Mouse (Mus musculus) heart, postnatal 25 days (tissue): ENCODE results near the gene Clstn1. TPM values are rescaled to one million over a fixed set of nuclear protein-coding genes. Genes with fewer than 3 reads are reported as not detected.
A peak's percentile ranks its signal among the peaks of the same experiment; 100 is the strongest.

Experiments used
- DNase-seq: peaks from one replicate; pipeline ENCODE4 v3.0.0; 2022; ENCODE audit warnings: low spot score
- intact Hi-C: fragments of 180-260 bp; cut with DNase I; formaldehyde crosslinking; loops from one replicate; pipeline ENCODE4 v1.15.1; 2025
- total RNA-seq, 2 experiments: library from RNA; stranded (reverse); gene quantifications; 2 replicates each; pipeline ENCODE4 v1.2.3; 2021

Gene Clstn1
- total RNA-seq, 2 experiments from 2014 or later: 80.7 to 84.0 TPM

DNA sequence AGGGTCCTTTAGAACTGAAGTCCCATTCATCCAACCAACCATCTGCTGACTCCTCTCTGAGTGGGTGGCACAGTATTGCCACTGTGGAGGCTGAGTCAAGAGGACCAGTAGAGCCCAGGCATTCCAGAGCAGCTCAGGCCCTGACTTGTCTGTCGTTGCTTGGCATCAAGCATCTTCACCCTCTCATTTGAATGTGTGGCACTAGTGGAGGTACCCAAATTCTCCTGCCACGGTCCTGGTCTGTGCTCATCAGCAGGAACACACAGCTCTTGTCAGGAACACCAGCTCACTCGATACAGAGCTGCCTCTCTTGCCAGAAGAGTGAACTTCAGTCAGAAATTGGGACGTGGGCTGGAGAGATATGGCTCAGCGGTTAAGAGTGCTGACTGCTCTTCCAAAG is 37.4 kb downstream of the Clstn1 start:
- intact Hi-C loops: no loop called here
- DNase-seq: no peak

DNA sequence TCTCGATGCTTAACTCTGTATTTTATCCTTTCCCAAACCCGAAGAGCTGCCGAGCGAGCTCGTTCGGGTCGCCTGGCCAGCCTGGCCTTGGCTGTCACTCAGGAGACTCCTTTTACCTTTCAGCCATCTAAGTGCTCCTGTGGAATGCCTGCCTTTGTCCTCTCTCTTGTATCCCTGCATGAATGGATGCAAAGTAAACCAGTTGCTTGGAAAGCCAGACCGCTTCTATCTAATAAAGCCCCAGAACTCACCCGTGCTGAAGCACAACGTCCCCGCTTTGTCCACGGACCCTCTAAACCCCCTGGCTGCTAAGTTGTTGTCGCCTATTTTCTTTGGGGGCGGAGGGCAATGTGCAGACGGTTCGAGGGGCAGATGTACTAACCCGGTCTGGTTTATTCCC is 40.5 kb downstream of the Clstn1 start:
- intact Hi-C loops: no loop called here
- no peak for DNase-seq

DNA sequence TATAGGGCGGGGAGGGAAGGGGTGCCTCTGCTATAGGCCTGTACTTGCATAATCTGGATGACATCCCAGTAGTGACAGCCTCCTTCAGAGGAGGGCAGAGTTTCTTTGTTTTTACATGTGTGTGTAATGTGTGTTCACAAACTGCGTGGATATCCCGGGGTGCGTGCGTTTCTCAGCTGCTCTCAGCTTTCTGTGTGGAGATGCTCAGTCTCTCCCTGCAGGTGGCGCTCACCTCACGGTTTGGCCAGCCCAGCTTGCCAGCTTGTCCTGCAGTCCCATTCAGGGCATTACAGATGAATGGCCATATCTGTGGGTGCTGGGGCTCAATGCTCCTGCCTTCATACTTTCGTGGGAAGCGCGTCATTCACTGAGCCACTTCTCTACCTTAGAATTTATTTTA is 42.1 kb downstream of the Clstn1 start:
- no peak for DNase-seq
- intact Hi-C loops: no loop called here

DNA sequence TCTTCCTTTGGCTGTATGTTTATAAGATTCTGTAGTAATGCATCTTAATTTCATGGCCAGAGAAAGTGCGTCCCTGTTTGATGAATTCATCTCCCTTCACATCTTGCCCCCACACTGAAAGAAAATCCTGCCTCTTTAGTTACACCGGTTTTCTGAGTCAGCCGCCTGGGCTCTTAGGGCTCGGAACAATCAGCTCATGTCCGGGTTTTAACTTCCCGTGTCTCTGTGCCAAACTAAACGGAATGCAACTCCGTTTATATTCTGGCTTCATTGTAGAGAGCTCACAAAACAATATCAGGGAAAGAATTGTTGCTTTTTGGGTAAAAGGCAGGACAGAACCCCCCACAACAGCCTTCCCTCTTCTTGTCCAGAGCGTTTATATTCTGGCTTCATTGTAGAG is 42.5 kb downstream of the Clstn1 start:
- DNase-seq: no peak
- intact Hi-C loops: no loop called here

DNA sequence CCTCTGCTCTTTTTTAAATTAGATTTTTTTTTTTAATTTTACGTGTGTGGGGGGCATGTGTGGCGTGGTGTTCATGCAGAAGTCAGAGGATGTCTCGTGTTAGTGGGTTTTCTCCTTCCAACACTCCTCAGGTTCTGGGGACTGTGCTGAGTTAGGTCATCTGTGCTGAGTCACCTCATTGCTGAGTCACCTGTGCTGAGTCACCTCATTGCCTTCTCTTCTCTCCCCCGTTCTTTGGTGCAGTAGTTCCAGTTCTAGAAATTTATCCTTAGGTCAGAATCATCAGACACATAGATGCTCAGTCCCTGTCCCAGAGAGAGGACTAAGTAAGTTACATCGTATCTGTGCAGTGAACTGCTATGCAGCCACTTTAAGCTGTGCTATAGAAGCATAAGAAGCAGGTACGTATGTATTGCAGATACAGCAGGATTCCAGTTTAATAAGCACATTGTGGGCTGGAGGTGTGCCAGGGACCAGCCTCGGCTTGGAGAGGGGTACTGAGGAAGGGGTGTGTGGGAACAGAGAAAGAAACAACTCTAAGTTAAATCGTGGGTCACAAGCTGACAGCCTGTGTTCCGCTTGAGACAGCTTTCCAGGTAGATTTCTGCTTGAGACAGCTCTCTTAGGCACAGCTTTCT is 46.5 kb downstream of the Clstn1 start:
- intact Hi-C loops: no loop called here

DNA sequence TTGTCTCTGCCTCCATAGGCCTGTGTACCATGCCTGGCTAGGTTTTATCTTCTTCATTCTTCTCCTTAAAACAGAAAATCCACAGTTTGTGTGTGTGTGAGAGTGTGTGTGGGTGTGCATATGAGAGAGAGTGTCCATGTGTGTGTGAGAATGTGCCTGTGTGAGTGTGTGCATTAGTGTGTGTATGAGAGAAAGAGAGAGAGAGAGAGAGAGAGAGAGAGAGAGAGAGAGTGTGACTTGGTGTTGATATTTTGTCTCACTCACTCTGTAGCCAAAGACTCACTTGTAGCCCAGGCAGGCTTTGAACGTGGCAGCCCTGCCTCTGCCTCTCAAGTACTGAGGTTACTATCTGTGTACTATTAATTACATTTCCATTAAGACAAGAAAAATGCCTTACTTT is 47.9 kb downstream of the Clstn1 start:
- intact Hi-C loops: no loop called here
- no peak for DNase-seq

More for the DNA sequence above, 46.5 kb downstream of the Clstn1 start:
- DNase-seq: no peak

DNA sequence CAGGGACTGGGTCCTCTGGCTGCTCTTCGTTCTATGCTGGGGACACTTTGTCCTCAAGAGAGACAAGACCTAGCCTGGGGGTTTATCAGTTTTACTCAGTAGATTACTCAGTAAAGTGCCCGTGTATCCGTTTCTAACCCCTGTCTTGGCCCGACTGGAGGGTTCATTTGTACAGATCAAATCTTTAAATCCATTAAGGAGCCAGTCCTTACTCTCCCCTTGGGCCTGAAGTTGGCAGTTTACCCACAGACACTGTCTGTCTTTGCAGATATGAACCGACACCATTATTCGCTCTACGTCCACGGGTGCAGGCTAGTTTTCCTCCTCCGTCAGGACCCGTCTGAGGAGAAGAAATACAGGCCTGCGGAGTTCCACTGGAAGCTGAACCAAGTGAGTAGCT is 48.7 kb downstream of the Clstn1 start:
- intact Hi-C loops: no loop called here
- no peak for DNase-seq

DNA sequence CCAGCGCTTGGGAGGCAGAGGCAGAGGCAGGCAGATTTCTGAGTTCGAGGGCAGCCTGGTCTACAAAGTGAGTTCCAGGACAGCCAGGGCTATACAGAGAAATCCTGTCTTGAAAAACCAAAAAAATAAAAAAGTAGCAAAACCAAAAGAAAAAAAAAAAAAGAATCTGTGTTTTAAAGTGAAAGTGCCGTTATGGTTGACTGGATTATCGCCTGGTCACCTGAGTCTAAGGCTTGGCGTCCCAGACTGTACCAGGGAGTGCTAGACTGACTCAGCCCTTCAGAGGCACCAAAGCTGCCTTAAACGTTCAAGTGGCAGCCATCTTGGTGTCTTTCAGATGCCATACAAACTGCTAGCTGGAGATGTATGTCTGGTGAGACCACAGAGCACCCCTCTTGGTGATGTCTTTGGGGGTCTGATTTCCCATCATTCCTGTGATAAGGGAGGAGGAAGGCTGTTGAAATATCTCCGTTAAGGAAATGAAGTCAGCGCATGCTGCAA is 49.7 kb downstream of the Clstn1 start:
- no peak for DNase-seq
- intact Hi-C loops: no loop called here

DNA sequence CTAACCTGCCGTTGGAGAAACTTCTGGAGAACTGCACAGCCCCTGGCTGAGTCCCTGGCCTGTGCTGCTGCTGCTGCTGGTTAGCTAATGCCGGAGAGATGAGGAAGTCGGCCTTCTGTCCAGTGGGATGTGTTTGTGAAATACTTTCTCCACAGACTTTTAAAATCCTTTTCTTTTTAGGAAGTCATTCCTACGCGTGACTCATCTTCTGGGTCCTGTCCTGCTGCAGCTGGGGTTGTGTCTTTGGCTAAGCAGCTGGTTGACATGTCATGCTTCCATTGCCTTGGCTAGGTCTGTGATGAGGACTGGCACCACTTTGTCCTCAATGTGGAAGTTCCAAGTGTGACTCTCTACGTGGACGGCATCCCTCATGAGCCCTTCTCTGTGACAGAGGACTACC is 51.7 kb downstream of the Clstn1 start:
- DNase-seq: peak; percentile 35
- intact Hi-C loops: no loop called here

DNA sequence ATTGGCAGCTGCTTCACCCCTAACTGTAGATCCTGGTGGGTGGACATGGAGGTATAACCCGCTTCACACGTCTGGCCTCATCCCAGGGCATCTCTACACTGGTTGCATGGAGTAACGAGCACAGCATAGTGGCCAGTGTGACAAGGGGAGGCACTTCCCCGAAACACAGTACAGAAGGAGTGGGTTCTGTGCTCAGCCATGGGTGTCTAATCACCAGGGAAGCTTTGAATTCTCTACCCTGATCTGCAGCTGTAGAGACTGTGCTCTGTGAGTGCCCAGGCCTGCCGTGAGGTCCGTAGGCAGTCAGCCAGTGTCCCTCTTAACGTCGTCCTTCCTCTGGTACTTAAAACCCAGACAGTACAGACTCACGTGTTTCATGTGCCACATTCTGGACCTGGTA is 54.6 kb downstream of the Clstn1 start:
- no peak for DNase-seq
- intact Hi-C loops: no loop called here

DNA sequence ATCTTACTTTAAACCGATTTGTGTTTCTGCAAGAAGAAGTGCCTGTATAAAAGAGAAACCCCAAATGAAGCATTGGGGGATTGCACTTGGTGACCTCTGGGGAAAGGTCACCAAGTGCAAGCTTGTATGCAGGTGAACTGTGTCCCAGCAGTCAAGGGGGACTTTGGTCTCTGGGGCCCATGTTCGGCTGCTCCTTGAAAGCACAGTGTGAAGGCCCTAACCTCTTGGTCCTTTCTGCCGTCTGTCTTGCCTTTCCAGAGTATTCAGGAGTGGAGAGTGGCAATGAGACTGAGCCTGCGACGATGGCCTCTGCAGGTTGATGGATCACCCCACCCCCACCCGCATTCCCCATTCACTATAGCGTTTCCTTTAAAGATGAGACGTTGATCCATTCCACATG is 55.1 kb downstream of the Clstn1 start:
- DNase-seq: no peak
- intact Hi-C loops: no loop called here

DNA sequence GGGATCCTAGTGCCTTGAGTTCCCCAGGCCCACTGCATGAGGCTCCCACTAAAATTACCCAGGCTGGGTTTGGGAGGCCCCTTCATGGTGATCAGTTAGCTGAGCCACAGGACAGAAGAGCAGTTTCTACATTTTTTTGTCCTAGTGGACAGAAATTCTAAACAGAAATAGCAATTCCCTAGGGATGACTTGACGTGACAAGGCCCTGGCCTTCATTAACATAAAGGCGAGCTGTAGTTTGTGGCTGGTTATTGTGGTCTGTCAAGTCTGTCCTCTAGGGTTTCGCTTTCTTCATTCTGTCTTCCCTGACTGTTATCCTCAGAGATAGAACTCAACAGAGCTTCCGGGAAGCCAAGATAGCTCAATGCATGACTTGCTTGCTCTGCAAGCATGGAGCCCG is 55.7 kb downstream of the Clstn1 start:
- intact Hi-C loops: no loop called here
- DNase-seq: no peak

DNA sequence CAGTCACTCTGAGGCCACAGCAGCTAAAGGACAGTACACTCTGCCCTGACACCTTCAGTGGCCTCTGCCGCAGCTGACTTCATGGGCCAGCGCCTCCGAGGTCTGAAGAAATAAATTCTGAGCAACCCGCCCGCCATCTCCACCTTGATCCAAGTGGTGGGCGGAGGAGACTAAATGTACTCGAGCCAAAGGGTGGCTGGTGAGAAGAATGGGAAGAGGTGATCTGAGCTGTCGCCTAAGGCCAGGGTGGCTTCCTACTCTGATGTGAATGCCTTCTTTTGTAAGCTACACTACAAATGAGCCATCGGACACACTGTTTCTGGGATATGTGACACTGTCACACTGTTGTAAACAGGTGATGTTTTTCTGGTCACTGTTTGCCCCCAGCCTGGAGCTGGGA is 59.5 kb downstream of the Clstn1 start:
- intact Hi-C loops: no loop called here
- DNase-seq: no peak

DNA sequence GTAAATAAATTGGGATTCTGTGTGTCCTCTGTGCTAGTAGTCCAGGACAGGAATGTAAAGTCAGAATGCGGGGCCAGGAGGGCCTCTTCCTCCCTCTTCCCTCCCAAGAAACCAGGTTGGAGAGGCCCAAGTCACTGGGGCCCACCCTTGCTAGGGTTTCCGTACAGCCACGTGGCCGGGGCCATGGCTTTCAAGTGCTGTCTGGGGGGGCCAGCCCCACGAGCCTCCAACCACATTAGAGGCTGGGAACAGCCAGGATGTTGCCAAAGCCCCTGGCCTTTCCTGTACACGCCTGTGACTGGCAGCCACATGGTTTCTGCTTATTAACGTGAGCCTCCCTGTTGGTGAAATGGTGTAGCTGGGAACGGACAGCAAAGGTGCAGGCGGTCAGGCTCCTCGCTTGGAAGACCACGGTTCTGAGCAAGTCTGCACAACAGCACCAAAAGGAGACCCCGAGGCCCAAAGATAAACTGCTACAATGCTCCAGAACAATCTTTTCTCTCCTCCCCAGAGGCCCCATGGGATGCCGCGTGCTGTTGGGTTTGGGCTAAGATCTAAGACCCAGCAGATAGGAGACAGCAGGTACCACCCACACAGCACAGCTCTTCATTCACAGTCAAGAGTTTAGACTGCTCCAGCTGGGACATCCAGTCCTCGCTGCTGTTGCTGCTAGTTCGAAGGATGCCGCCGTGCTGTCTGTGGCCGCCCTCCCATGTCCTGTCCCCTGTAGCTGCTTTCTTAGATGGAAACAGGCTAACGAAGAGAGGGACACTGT is 62.0 kb downstream of the Clstn1 start:
- intact Hi-C loops: no loop called here
- no peak for DNase-seq

DNA sequence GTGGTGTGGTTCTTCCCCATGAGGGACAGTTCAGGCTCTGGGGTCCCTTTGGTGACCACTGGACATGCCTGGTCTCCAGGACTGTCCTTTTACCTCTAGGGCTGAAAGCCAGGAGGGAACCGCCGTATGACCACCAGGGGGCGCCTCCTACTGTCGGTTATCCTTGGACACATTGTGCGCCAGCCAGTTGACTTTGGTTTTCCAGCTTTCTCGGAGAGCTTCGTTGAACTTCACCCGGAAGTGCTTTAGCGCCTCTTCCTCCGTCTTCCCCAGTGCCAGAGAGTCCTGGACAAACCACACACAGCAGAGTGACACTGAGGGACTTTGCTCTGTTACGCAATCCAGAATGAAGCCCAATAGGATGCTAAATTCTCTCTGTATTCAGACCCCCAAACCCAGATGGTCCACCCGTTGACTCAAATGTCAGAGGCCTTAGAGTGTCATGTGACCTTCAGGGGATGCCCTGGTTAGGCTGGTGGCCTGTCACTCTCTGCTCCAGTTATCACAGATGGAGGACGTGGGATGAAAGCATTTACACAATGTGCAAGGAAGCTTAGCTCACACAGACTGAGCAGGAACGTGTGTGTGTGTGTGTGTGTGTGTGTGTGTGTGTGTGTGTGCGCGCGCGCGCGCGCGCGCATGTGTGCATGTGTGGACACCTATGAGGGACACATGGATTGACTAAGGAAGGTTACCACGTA is 64.4 kb downstream of the Clstn1 start:
- peak; percentile 43 for DNase-seq
- intact Hi-C loops: loop anchor here (10.0 kb wide), 1 partner anchor 334 kb away; no protein-coding TSS in a partner anchor

DNA sequence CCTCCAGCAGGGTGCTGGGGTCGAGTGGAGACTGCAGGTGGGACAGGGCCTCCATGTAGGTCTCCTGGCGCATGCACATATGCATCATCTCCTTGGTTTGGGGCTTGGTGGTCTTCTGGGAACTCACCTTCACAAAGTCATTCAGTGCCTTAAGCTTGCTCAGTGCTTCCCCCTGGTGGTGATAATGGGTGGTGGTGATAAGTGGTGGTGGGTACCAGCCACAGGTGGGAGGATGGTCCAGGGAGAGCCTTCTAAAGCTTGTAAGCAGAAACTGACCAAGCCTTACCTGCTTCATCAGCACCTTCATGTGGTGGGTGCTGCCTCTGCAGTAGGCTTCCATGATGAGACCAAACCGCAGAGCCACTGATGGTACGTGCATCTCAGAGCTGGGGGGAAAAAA is 68.0 kb downstream of the Clstn1 start:
- intact Hi-C loops: loop anchor here (2.0 to 10.0 kb wide), 2 partner anchors 21 to 331 kb away; no protein-coding TSS in a partner anchor

DNA sequence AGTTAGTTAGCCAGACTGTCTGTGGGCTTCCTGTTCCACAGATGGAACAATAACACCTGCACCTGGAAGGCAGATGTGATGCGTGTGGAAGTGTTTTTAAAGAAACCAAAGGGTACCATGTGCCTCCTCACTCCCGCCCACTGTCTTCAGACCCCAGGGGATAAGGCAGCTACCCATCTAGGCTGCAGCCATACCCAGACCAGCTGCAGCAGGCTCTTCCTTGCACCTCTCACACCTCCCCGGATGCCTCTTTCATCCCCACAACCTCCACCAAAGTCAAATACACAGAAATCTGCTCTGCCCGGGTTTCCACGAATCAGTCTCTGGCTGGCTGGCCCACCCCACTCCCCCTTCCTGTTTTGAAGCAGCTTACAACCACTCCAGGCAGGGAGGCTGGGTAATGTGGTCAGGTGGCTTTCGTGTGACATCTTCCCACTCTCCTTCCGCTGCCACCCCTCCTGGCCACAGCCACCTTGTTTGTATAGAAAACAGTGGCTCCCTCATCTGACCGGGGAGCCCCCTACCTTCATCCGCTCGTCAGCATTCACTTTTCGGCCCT is 71.7 kb downstream of the Clstn1 start:
- intact Hi-C loops: loop anchor here (10.0 kb wide), 1 partner anchor 327 kb away; no protein-coding TSS in a partner anchor
- no peak for DNase-seq

More for the DNA sequence above, 68.0 kb downstream of the Clstn1 start:
- no peak for DNase-seq

DNA sequence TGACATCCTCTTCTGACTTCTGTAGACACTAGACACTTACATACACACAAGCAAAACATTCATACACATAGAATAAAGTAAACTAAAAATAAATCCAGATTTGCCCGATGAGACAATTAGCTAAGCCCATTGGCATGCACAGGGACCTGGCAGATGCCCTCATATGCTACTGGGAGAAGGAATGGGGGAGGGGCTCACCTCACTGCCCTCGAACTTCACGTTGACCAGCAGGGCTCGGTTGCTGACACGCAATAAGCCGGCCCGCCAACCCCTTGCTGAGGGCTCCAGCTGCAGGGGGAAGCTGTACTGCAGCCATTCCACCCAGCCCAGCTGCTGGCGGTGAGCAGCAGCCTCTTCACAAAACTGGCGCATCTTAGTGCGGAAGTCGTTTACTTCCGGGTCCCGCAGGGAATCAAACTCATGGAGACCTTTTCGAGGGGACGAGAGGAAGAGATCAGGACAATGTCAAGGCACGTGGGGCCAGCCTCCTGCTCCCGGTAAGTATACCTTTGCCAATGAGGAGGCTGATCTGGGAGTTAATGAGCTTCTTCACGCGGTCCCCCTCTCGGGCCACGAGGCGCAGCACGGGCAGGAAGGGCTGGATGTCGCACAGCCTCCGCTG is 73.3 kb downstream of the Clstn1 start:
- intact Hi-C loops: loop anchor here (10.0 kb wide), 1 partner anchor 325 kb away; no protein-coding TSS in a partner anchor
- DNase-seq: no peak

DNA sequence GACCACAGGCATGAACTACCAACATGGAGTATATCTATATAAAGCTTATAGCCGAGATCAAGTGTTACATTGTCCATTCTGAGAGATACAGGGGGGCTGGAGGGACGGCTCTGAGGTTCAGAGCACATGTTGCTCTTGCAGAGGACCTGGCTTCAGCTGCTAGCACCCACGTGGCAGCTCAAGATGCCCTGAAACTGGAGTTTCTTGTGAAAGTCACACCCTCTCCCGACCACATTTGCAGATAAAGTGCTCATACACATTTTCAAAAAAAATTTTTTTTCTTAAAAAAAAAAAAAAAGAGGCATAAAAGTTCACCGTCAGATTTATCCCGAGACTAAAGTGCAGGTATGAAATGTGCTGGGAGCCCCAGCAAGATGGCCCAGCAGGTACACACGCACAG is 74.3 kb downstream of the Clstn1 start:
- intact Hi-C loops: no loop called here
- DNase-seq: no peak
